Mouse (Mus musculus): ENCODE measurements around the gene Rbbp9. TPM values are rescaled to one million over a fixed set of nuclear protein-coding genes. Genes with fewer than 3 reads are reported as not detected.

Rbbp9 gene
- polyA plus RNA-seq (2015; fragmentation: Nextera tagmentation; extraction: Ambion mirVana), result 18.5 and 20.9 TPM in 2 replicates

DNA sequence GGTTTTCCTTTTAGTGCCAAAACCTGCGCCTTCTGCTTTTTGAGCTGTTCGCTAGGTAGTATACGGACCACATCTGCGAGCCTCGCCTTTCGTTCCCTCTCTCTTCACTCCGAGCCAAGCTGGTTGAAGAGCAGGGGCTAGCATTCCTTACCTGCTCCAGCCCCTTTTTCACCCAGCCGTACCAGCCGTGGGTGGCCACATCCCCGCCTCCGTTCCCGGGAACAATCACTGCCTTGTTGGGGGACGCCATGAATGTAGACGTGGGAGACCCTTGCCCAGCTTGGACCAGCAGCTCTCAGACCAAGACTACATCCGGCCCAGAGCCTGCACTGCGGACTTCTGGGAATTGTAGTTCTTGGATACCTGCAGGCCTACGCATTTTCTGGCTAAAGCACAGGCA lies at the start of gene Rbbp9:
TSS of gene Rbbp9 (minus strand) at position 341 of the 400 bp plus-strand sequence.

DNA sequence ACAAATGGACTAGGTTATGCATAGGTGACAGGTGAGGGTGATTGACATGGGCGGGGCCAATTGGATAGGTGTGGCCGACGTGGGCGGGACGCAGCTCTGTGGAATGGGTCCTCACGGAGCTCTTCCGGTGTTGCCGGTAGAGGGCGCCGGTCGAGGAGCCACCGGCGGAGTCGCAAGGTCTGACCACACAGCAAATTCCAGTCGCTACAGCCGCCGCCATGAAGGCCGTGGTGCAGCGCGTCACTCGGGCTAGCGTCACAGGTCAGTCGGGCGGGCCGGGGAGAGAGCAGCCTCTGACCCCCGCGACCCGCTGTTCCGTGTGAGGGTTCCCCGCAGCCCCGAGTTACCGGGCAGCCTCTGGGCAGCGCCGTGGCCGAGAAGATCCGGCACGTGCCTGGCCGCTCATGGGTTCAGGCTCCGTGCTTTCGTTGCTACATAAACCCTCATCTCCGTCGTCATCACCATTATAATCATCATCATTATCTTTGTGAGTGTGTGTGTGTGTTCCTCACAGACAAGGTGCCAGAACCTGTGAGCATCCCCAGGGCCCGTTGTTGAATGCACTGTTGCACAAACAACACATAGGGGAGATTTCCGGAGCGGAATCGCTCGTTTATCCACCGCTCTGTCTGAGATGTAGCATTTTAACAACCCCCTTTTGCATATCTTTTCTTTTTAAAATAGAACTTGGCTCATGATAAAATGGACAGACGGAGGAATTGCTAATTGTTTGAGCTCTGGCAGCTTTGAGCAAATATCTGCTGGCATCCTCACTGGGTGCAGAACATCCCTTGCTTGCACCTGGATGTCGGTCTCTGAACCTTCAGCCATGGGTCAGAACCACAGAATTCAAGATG lies 49.4 kb upstream of the Rbbp9 start, which contains the start of gene Dtd1:
TSS of gene Dtd1 (plus strand) at position 67 of the 857 bp plus-strand sequence.

DNA sequence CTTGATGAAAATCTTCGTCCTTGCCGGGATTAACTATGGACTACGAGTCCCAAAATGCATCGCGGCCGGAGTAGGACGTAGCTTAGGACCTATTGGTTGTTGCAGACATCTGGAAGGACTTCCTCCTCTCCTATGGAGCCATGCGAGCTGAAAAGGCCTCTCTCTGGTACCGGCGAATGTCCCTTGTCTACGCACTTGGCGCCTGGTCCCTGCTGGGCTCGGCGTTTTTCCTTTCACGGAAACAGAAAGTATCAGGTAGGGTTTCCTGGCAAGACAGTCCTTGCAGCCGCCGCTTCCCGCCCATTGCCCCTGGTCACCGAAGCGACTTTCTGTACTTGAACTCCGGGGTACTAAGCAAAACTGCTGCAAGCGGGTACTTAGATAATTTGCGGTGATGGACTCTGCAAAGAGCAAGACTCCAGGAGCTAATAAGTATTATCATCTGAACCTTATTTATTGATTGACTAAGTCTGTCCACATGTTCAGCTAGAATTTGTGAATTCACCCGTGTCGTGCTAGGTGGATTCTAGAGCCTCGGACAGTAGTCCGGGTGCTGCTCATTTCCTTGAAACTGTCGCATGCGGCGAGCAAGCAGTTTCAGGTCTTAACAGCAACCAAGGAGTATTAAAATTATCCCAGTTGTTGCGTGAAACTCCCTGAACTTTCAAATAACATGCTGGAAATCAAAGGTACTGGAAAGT lies 43.4 kb upstream of the Rbbp9 start, which contains the start of gene Smim26:
TSS of gene Smim26 (plus strand) at position 104 of the 701 bp plus-strand sequence.

DNA sequence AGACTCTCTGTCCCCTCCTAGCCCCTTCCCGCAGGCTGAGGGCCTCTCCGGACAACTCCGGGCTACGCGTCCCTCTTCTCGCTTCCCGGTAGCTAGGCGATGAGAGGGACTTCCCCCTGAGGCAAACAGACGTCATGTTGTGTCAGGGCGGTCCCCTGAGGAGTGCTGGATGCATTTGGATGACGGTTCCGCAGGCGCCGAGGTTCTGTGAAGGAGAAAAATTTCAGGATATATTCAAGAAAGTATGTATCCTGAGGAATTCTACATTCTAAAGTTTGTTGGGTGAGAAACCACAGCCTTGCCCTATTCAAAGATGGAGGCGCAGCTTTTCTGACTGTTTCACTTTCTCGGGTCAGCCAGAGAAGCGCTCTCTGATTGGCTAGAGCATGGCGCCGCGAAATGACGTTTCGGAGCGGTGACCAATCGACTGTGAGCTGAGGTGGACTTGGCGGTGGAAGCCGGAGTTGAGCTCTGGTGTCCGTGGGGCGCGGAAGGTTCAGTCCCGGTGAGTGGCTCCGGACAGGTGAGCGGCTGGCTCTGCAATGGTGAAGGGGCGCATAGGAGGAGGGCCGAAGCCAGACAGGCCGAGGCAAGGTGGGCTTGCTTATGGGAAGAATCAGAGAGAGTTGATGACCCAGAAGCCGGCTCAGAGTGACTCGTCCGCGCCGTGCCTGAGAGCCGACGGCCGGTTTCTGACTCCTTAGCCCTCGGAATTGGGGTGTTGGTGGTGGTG lies 5.3 kb upstream of the Rbbp9 start, which contains the start of gene Sec23b:
TSS of gene Sec23b (plus strand) at position 410 of the 733 bp plus-strand sequence.

DNA sequence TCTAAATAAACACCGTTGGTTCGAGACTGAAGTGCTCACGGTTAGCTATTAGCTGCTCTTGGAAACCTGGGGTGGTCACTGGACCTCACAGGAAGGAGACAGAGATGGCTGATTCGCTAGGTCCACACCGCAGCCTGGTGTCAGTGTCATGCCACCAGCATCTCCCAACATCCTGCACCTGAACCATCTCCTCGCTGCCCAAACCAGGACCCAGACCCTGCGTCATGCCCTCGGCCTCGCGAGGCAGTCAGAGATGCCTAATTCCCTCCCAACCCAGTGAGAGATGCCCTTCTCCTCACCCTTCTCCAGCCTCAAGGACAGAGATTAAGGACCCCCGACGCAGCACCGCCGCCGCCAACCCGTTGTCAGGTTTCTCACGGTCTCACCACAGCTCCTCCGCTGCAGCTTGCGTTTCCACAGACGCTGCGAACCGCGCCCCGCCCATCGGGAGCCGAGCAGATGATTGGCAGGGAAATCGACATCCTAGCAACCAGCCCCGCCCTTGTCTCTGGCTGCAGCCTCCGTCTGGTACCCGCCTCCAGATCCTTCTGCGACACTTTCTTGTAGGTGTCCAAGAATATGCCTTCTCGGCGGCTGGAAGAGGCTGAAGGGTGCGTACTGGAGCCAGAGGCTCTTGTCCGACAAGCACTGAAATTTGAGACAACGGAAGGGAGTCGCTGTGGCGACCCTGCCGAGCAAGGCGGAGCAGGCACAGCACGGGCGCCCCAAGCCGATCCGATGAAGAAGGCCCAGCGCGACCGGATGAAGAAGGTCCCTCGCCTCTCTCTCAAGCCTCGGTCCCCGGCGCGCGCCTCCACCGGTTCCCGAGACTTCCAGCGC lies 23.5 kb downstream of the Rbbp9 start, which contains the start of the genes Dzank1 and Polr3f:
TSS of gene Dzank1 (minus strand) at position 434 of the 840 bp plus-strand sequence.
TSS of gene Polr3f (plus strand) at position 738 of the 840 bp plus-strand sequence.

Other genes starting within 250 kb of the Rbbp9 start
- not detected in 2 replicates for gene Ovol2, start 218.7 kb downstream of the Rbbp9 start, polyA plus RNA-seq (2015; fragmentation: Nextera tagmentation; extraction: Ambion mirVana)
- gene Kat14, start 181.9 kb downstream of the Rbbp9 start, polyA plus RNA-seq (2015; fragmentation: Nextera tagmentation; extraction: Ambion mirVana), result 20.6 and 22.8 TPM in 2 replicates
- gene Pet117, start 181.9 kb downstream of the Rbbp9 start, polyA plus RNA-seq (2015; fragmentation: Nextera tagmentation; extraction: Ambion mirVana), result 3.9 and 4.4 TPM in 2 replicates
- gene Dzank1, start 23.5 kb downstream of the Rbbp9 start, polyA plus RNA-seq (2015; fragmentation: Nextera tagmentation; extraction: Ambion mirVana), result 0.23 and 0.27 TPM in 2 replicates
- gene Polr3f, start 23.2 kb downstream of the Rbbp9 start, polyA plus RNA-seq (2015; fragmentation: Nextera tagmentation; extraction: Ambion mirVana), result 10.2 and 10.7 TPM in 2 replicates
- 19.7 and 23.6 TPM in 2 replicates for gene Sec23b, start 5.4 kb upstream of the Rbbp9 start, polyA plus RNA-seq (2015; fragmentation: Nextera tagmentation; extraction: Ambion mirVana)
- 59.5 and 68.0 TPM in 2 replicates for gene Smim26, start 43.2 kb upstream of the Rbbp9 start, polyA plus RNA-seq (2015; fragmentation: Nextera tagmentation; extraction: Ambion mirVana)
- 20.0 and 20.3 TPM in 2 replicates for gene Dtd1, start 49.0 kb upstream of the Rbbp9 start, polyA plus RNA-seq (2015; fragmentation: Nextera tagmentation; extraction: Ambion mirVana)